Mouse (Mus musculus): Measurements from ENCODE around the gene Akr1b8.
"Not testable (repeated sequence)": the region's sequence is repeated elsewhere in the genome, so short reads cannot be mapped to it uniquely, and the experiment has no call there.

DNA sequence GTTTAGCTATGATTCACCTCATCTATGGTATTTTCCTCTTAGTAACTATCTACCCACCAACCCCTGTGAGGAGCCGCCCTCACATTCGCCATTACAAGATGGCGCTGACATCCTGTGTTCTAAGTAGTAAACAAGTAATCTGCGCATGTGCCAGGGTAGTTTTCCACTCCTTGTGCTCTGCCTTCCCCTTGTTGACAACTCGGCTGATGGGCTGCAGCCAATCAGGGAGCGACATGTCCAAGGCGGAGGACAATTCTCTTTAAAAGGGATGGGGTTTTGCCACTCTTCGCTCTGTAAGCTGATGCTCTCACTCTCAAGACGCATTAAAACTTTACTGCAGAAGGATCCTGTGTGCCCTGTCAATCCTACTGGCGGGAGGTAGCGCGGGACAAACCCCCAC, 22.1 kb upstream of the Akr1b8 start:
- not testable (repeated sequence) for TF ChIP-seq CEBPB (IDR thresholded peaks at IDR 0.05; ENCODE audit: low read depth); CTCF (IDR thresholded peaks at IDR 0.05; ENCODE audit: control insufficient read depth, insufficient read depth, insufficient read length); USF1 (IDR thresholded peaks at IDR 0.05; ENCODE audit: low read depth); MYOD1 (IDR thresholded peaks at IDR 0.05; ENCODE audit: control insufficient read depth, insufficient read length, low read depth); MAX (IDR thresholded peaks at IDR 0.05); MYOG (IDR thresholded peaks at IDR 0.05; ENCODE audit: control insufficient read depth, extremely low read depth, insufficient read length); FOSL1 (IDR thresholded peaks at IDR 0.05; ENCODE audit: insufficient read depth, low read length, poor library complexity, severe bottlenecking)

Measured in C2C12 (cell line).